Mouse (Mus musculus) hindbrain, postnatal 0 days (tissue): ENCODE data around the gene Asrgl1. TPM values are rescaled to one million over a fixed set of nuclear protein-coding genes. Genes with fewer than 3 reads are reported as not detected.

Experiments used
- ATAC-seq: fragments of 200-750 bp; cut with Nextera tagmentation; 2 replicates; pipeline ENCODE4 v1.8.0; 2017; ENCODE audit warnings: mild to moderate bottlenecking, moderate TSS enrichment, moderate library complexity
- DNase-seq: peaks from one replicate; pipeline ENCODE4 v3.0.0-alpha.2; 2015; ENCODE audit warnings: low spot score
- H3K27ac ChIP-seq: fragments of 300-500 bp; sonication (generic); 2 replicates; pipeline ENCODE4 v1.5.1; 2014; ENCODE audit warnings: mild to moderate bottlenecking
- H3K27me3 ChIP-seq: fragments of 300-500 bp; sonication (generic); 2 replicates; pipeline ENCODE4 v1.6.1; 2014; ENCODE audit warnings: low read length, mixed read lengths; ENCODE audit not compliant: insufficient read depth
- H3K36me3 ChIP-seq: fragments of 300-500 bp; sonication (generic); 2 replicates; pipeline ENCODE4 v1.6.1; 2014; ENCODE audit warnings: low read length, mixed read lengths; ENCODE audit not compliant: insufficient read depth
- H3K4me1 ChIP-seq: fragments of 300-500 bp; sonication (generic); 2 replicates; pipeline ENCODE4 v1.6.1; 2014; ENCODE audit warnings: antibody characterized with exemption, low read length, mixed read lengths; ENCODE audit not compliant: insufficient read depth
- H3K4me2 ChIP-seq: fragments of 300-500 bp; sonication (generic); 2 replicates; pipeline ENCODE4 v1.6.1; 2014; ENCODE audit warnings: low read depth, mild to moderate bottlenecking, low read length, moderate library complexity, mixed read lengths
- H3K4me3 ChIP-seq: fragments of 300-500 bp; sonication (generic); 2 replicates; pipeline ENCODE4 v1.5.1; 2014; ENCODE audit warnings: low read length
- H3K9ac ChIP-seq: fragments of 300-500 bp; sonication (generic); replicated peaks from 2 replicates; pipeline ENCODE4 v1.6.1; 2014; ENCODE audit warnings: mild to moderate bottlenecking, low read length, moderate library complexity, mixed read lengths
- H3K9me3 ChIP-seq: fragments of 300-500 bp; sonication (generic); 2 replicates; pipeline ENCODE4 v1.6.1; 2016; ENCODE audit warnings: low read length, mixed read lengths
- CTCF ChIP-seq: IDR thresholded peaks from 2 replicates; pipeline ENCODE4 v1.5.1; 2016; ENCODE audit warnings: antibody characterized with exemption, control low read depth, low read depth
- WGBS: fragments of 180-500 bp; shearing (Covaris S2); extraction: QIAGEN DNeasy Blood & Tissue Kit; methylation state at CpG from one replicate; pipeline ENCODE4 v1.1.7; 2014; 5-methylcytosine and 5-hydroxymethylcytosine counted together
- polyA plus RNA-seq: library from polyadenylated mRNA; unstranded; fragments of >200 nt; fragmentation: Nextera tagmentation; extraction: Ambion mirVana; gene quantifications from 2 replicates; pipeline ENCODE4 v1.2.1, GENCODE M21; 2015
- total RNA-seq: library from RNA; depleted of rRNA; stranded (reverse); fragments of >200 nt; gene quantifications from 2 replicates; pipeline ENCODE4 v1.2.3, GENCODE M21; 2014

The Asrgl1 gene
- total and polyA plus RNA-seq, 2 experiments from 2014 or later = 30.8 to 50.0 TPM

GRCm38 (mm10) chr19:9069687-9070307 is 65.6 kb downstream of the Asrgl1 start:
- H3K9me3 ChIP-seq = no peaks in the 10 kb centered on the region
- H3K27ac ChIP-seq = peak overlapping the region; percentile 33; the same call in 1 of the 2 replicates
- TF ChIP-seq CTCF = no peak
- no peak overlapping the region for H3K4me2 ChIP-seq
- peaks cover 14% of the 10 kb centered on the region for H3K4me1 ChIP-seq
- H3K9ac ChIP-seq = no peak overlapping the region
- ATAC-seq = no peak
- WGBS = 43% methylated on average over 8 of the region's 8 CpGs
- H3K27me3 ChIP-seq = no peaks in the 10 kb centered on the region
- peak; percentile 53 for DNase-seq
- H3K4me3 ChIP-seq = no peak overlapping the region
- H3K36me3 ChIP-seq = no peaks in the 10 kb centered on the region

- no peak for ATAC-seq
- no peaks in the 10 kb centered on the region for H3K36me3 ChIP-seq
- no peak overlapping the region for H3K4me2 ChIP-seq
- no peaks in the 10 kb centered on the region for H3K27me3 ChIP-seq
- TF ChIP-seq CTCF = no peak
- peak overlapping the region; percentile 32; the same call in 1 of the 2 replicates for H3K27ac ChIP-seq
- DNase-seq = no peak
- H3K4me3 ChIP-seq = no peak overlapping the region
- WGBS = 79% methylated on average over 5 of the region's 5 CpGs
- H3K9me3 ChIP-seq = no peaks in the 10 kb centered on the region
- H3K4me1 ChIP-seq = peaks cover 14% of the 10 kb centered on the region
- H3K9ac ChIP-seq = no peak overlapping the region
These were observed 68.1 kb downstream of the Asrgl1 start for GRCm38 (mm10) chr19:9067292-9067691.

- H3K9ac ChIP-seq = no peak overlapping the region; the same call in 1 of the 2 replicates
- H3K4me2 ChIP-seq = no peak overlapping the region
- H3K9me3 ChIP-seq = no peaks in the 10 kb centered on the region
- TF ChIP-seq CTCF = no peak
- no peaks in the 10 kb centered on the region for H3K27me3 ChIP-seq
- 54% methylated on average over 9 of the region's 9 CpGs for WGBS
- H3K36me3 ChIP-seq = no peaks in the 10 kb centered on the region
- peak; percentile 76 for DNase-seq
- peaks cover 14% of the 10 kb centered on the region for H3K4me1 ChIP-seq
- peak overlapping the region; percentile 62; the same call in 1 of the 2 replicates for H3K27ac ChIP-seq
- H3K4me3 ChIP-seq = no peak overlapping the region
- ATAC-seq = peak; percentile 91
These were observed 69.5 kb downstream of the Asrgl1 start for GRCm38 (mm10) chr19:9065621-9066561.

- TF ChIP-seq CTCF = no peak
- no peak overlapping the region for H3K4me2 ChIP-seq
- no peaks in the 10 kb centered on the region for H3K9me3 ChIP-seq
- DNase-seq (no peak), ATAC-seq (no peak)
- H3K9ac ChIP-seq = no peak overlapping the region
- 80% methylated on average over 3 of the region's 3 CpGs for WGBS
- H3K27me3 ChIP-seq = no peaks in the 10 kb centered on the region
- H3K4me1 ChIP-seq = peaks cover 7% of the 10 kb centered on the region
- H3K4me3 ChIP-seq = no peak overlapping the region
- no peaks in the 10 kb centered on the region for H3K36me3 ChIP-seq
- H3K27ac ChIP-seq = no peak overlapping the region
These were observed 71.6 kb downstream of the Asrgl1 start for GRCm38 (mm10) chr19:9063831-9064230.

GRCm38 (mm10) chr19:9062822-9063221 is 72.6 kb downstream of the Asrgl1 start:
- Histone ChIP-seq H3K9me3 (no peaks in the 10 kb centered on the region), H3K27ac (no peak overlapping the region), H3K36me3 (no peaks in the 10 kb centered on the region), H3K4me3 (no peak overlapping the region), H3K27me3 (no peaks in the 10 kb centered on the region), H3K4me1 (peaks cover 7% of the 10 kb centered on the region), H3K9ac (no peak overlapping the region), H3K4me2 (no peak overlapping the region)
- WGBS = 98% methylated on average over 2 of the region's 2 CpGs
- TF ChIP-seq CTCF = no peak
- ATAC-seq (no peak), DNase-seq (no peak)

GRCm38 (mm10) chr19:9061221-9061893 is 74.1 kb downstream of the Asrgl1 start:
- peaks cover 4% of the 10 kb centered on the region for H3K4me1 ChIP-seq
- no peak overlapping the region for H3K4me2 ChIP-seq
- H3K27ac ChIP-seq = no peak overlapping the region
- 78% methylated on average over 8 of the region's 8 CpGs for WGBS
- no peaks in the 10 kb centered on the region for H3K36me3 ChIP-seq
- no peak for ATAC-seq
- no peaks in the 10 kb centered on the region for H3K9me3 ChIP-seq
- no peak overlapping the region for H3K9ac ChIP-seq
- TF ChIP-seq CTCF = no peak
- H3K4me3 ChIP-seq = no peak overlapping the region
- H3K27me3 ChIP-seq = no peaks in the 10 kb centered on the region
- peak; percentile 28 for DNase-seq
